18 mouse cellular contexts compared by ENCODE assay signal in genomic region chr14:16439385-16440126, GRCm38 (mm10).
DNase-seq lines count a peak whose midpoint lies in the region; ATAC-seq and TF ChIP-seq lines count a peak whose summit lies in the region.
"Had no signal": no experiment of that assay in that cellular context is flagged by ENCODE, and none has a peak within 500 bp of the region (broad histone marks: within the 10 kb centered on the region; RNA-seq: fewer than 3 reads in every experiment).

No protein-coding gene starts in this region.

- H3K9me3 ChIP-seq in hindbrain, embryonic 11.5 days (ENCODE audit: control insufficient read depth, low read length) = no peaks in the 10 kb centered on the region
- H3K9me3 ChIP-seq in hindbrain, postnatal 0 days (ENCODE audit: low read length) = no peaks in the 10 kb centered on the region
- H3K9me3 ChIP-seq in midbrain, embryonic 13.5 days = no peaks in the 10 kb centered on the region
- H3K9me3 ChIP-seq in midbrain, postnatal 0 days (ENCODE audit: low read length) = no peaks in the 10 kb centered on the region
- H3K9me3 ChIP-seq in forebrain, postnatal 0 days (ENCODE audit: low read length) = no peaks in the 10 kb centered on the region
- no peaks in the 10 kb centered on the region for H3K9me3 ChIP-seq in neural tube, embryonic 14.5 days (ENCODE audit: control insufficient read depth, low read length)
- H3K9me3 ChIP-seq: embryonic facial prominence, embryonic 12.5 days had no signal

- no peaks in the 10 kb centered on the region for H3K4me1 ChIP-seq in hindbrain, embryonic 11.5 days (replicated peaks; ENCODE audit: control insufficient read depth, insufficient read depth, low read length)
- H3K4me1 ChIP-seq in hindbrain, postnatal 0 days (ENCODE audit: insufficient read depth, low read length) = no peaks in the 10 kb centered on the region
- H3K4me1 ChIP-seq in midbrain, embryonic 13.5 days (replicated peaks) = peaks cover 8% of the 10 kb centered on the region; the same call in 1 of the 2 replicates
- H3K4me1 ChIP-seq in midbrain, postnatal 0 days (ENCODE audit: insufficient read depth, low read length) = no peaks in the 10 kb centered on the region
- no peaks in the 10 kb centered on the region for H3K4me1 ChIP-seq in forebrain, postnatal 0 days (ENCODE audit: insufficient read depth)
- no peaks in the 10 kb centered on the region; the same call in 1 of the 2 replicates for H3K4me1 ChIP-seq in neural tube, embryonic 14.5 days (ENCODE audit: control insufficient read depth, insufficient read depth, low read length)

- 0 out of 2 replicates have a peak overlapping the region, but pooled peaks have one; percentile 17 for H3K27ac ChIP-seq in hindbrain, embryonic 11.5 days (ENCODE audit: low read depth, low read length)
- no peak overlapping the region for H3K27ac ChIP-seq in hindbrain, postnatal 0 days
- peak overlapping the region; percentile 30; the same call in 1 of the 2 replicates for H3K27ac ChIP-seq in midbrain, embryonic 13.5 days
- H3K27ac ChIP-seq in midbrain, postnatal 0 days (ENCODE audit: low read depth, low read length) = no peak overlapping the region
- H3K27ac ChIP-seq in forebrain, postnatal 0 days (ENCODE audit: low read depth, low read length) = no peak overlapping the region
- 0 out of 2 replicates have a peak overlapping the region, but pooled peaks have one; percentile 35 for H3K27ac ChIP-seq in neural tube, embryonic 14.5 days (ENCODE audit: low read depth, low read length)
- H3K27ac ChIP-seq: embryonic facial prominence, embryonic 12.5 days had no signal

- peak; percentile 44 for ATAC-seq in hindbrain, embryonic 11.5 days (ENCODE audit: low FRiP score)
- ATAC-seq in hindbrain, postnatal 0 days = no peak
- ATAC-seq in midbrain, embryonic 13.5 days = peak; percentile 59
- ATAC-seq in midbrain, postnatal 0 days (ENCODE audit: low FRiP score) = no peak
- 0 out of 2 replicates have a peak, but pooled peaks have one; percentile 16 for ATAC-seq in forebrain, postnatal 0 days
- peak; percentile 63 for ATAC-seq in neural tube, embryonic 14.5 days (ENCODE audit: low read depth)
- ATAC-seq: lung, postnatal 0 days had no signal

- no peak overlapping the region for H3K9ac ChIP-seq in hindbrain, embryonic 11.5 days (ENCODE audit: low read depth, low read length)
- no peak overlapping the region for H3K9ac ChIP-seq in hindbrain, postnatal 0 days (replicated peaks; ENCODE audit: low read length)
- H3K9ac ChIP-seq in midbrain, embryonic 13.5 days (replicated peaks) = no peak overlapping the region
- H3K9ac ChIP-seq in midbrain, postnatal 0 days (replicated peaks; ENCODE audit: low read length, poor library complexity, severe bottlenecking) = no peak overlapping the region
- H3K9ac ChIP-seq in forebrain, postnatal 0 days = no peak overlapping the region
- H3K9ac ChIP-seq in neural tube, embryonic 14.5 days (replicated peaks; ENCODE audit: low read depth, low read length) = no peak overlapping the region
- H3K9ac ChIP-seq: embryonic facial prominence, embryonic 12.5 days had no signal

- no peaks in the 10 kb centered on the region for H3K36me3 ChIP-seq in hindbrain, embryonic 11.5 days (ENCODE audit: control insufficient read depth, insufficient read depth, low read length)
- H3K36me3 ChIP-seq in hindbrain, postnatal 0 days (ENCODE audit: insufficient read depth, low read length) = no peaks in the 10 kb centered on the region; the same call in 1 of the 2 replicates
- H3K36me3 ChIP-seq in midbrain, embryonic 13.5 days = peaks cover 9% of the 10 kb centered on the region
- no peaks in the 10 kb centered on the region; the same call in 1 of the 2 replicates for H3K36me3 ChIP-seq in midbrain, postnatal 0 days (ENCODE audit: insufficient read depth, low read length)
- no peaks in the 10 kb centered on the region for H3K36me3 ChIP-seq in forebrain, postnatal 0 days (ENCODE audit: insufficient read depth)
- H3K36me3 ChIP-seq in neural tube, embryonic 14.5 days (ENCODE audit: control insufficient read depth, insufficient read depth, low read length) = no peaks in the 10 kb centered on the region

- 82% methylated on average over 6 of the region's 6 CpGs for WGBS in hindbrain, embryonic 11.5 days
- 58% methylated on average over 6 of the region's 6 CpGs for WGBS in hindbrain, postnatal 0 days
- 70% methylated on average over 6 of the region's 6 CpGs for WGBS in midbrain, embryonic 13.5 days
- WGBS in midbrain, postnatal 0 days = 76% methylated on average over 6 of the region's 6 CpGs
- 61% methylated on average over 6 of the region's 6 CpGs for WGBS in forebrain, postnatal 0 days
- WGBS in neural tube, embryonic 14.5 days = 30% methylated on average over 6 of the region's 6 CpGs

- H3K4me3 ChIP-seq in hindbrain, embryonic 11.5 days (ENCODE audit: low read depth, low read length) = no peak overlapping the region
- H3K4me3 ChIP-seq in hindbrain, postnatal 0 days (ENCODE audit: low read length) = no peak overlapping the region
- no peak overlapping the region for H3K4me3 ChIP-seq in midbrain, embryonic 13.5 days (replicated peaks)
- no peak overlapping the region for H3K4me3 ChIP-seq in midbrain, postnatal 0 days (ENCODE audit: low read depth, low read length)
- no peak overlapping the region for H3K4me3 ChIP-seq in forebrain, postnatal 0 days (ENCODE audit: low read depth, low read length)
- no peak overlapping the region for H3K4me3 ChIP-seq in neural tube, embryonic 14.5 days (ENCODE audit: low read depth, low read length)
- H3K4me3 ChIP-seq: embryonic facial prominence, embryonic 12.5 days had no signal

- H3K4me2 ChIP-seq in hindbrain, embryonic 11.5 days (replicated peaks; ENCODE audit: low read depth, low read length) = no peak overlapping the region
- no peak overlapping the region for H3K4me2 ChIP-seq in hindbrain, postnatal 0 days (ENCODE audit: low read depth, low read length)
- no peak overlapping the region for H3K4me2 ChIP-seq in midbrain, embryonic 13.5 days (replicated peaks)
- no peak overlapping the region for H3K4me2 ChIP-seq in midbrain, postnatal 0 days (ENCODE audit: low read depth, low read length, poor library complexity, severe bottlenecking)
- H3K4me2 ChIP-seq in forebrain, postnatal 0 days (ENCODE audit: low read depth) = no peak overlapping the region
- H3K4me2 ChIP-seq in neural tube, embryonic 14.5 days (ENCODE audit: low read depth, low read length) = no peak overlapping the region
- H3K4me2 ChIP-seq: embryonic facial prominence, embryonic 12.5 days; heart, embryonic 11.5 days had no signal

- no peaks in the 10 kb centered on the region for H3K27me3 ChIP-seq in hindbrain, embryonic 11.5 days (ENCODE audit: control insufficient read depth, insufficient read depth, low read length)
- no peaks in the 10 kb centered on the region for H3K27me3 ChIP-seq in hindbrain, postnatal 0 days (ENCODE audit: insufficient read depth, low read length)
- no peaks in the 10 kb centered on the region for H3K27me3 ChIP-seq in midbrain, embryonic 13.5 days
- no peaks in the 10 kb centered on the region for H3K27me3 ChIP-seq in midbrain, postnatal 0 days (ENCODE audit: insufficient read depth, low read length)
- no peaks in the 10 kb centered on the region for H3K27me3 ChIP-seq in forebrain, postnatal 0 days (ENCODE audit: insufficient read depth, low read length)
- no peaks in the 10 kb centered on the region for H3K27me3 ChIP-seq in neural tube, embryonic 14.5 days (ENCODE audit: control insufficient read depth, insufficient read depth, low read length)
- H3K27me3 ChIP-seq: embryonic facial prominence, embryonic 12.5 days had no signal

- no peak for TF ChIP-seq CTCF in hindbrain, postnatal 0 days (IDR thresholded peaks at IDR 0.05; ENCODE audit: low read depth)
- no peak for TF ChIP-seq CTCF in midbrain, postnatal 0 days (IDR thresholded peaks at IDR 0.05)
- no peak for TF ChIP-seq CTCF in forebrain, postnatal 0 days (IDR thresholded peaks at IDR 0.05; ENCODE audit: low read depth)

- DNase-seq in hindbrain, embryonic 11.5 days (ENCODE audit: low spot score) = no peak
- no peak for DNase-seq in hindbrain, postnatal 0 days (ENCODE audit: low spot score)
- no peak for DNase-seq in midbrain, postnatal 0 days (ENCODE audit: low spot score)
- no peak for DNase-seq in forebrain, postnatal 0 days
- no peak for DNase-seq in testis, postnatal 14 days (ENCODE audit: low spot score)
- DNase-seq: adrenal gland, adult 8-10 months; cerebellum, adult 9-10 months; heart, postnatal 10 days; kidney, adult 9 months; liver; right cerebral cortex, postnatal 25 days; thymus, adult 18-20 months; thymus, postnatal 4 days had no signal

Comparison
In these comparisons a context has a peak if more than half of its experiments do, and no peak if none do; other contexts are left out.
1. ATAC-seq: peak in hindbrain, embryonic 11.5 days (single experiment), midbrain, embryonic 13.5 days (single experiment), forebrain, postnatal 0 days (single experiment) and neural tube, embryonic 14.5 days (single experiment); none in hindbrain, postnatal 0 days (single experiment) and midbrain, postnatal 0 days (single experiment).
2. H3K27ac ChIP-seq: peak in hindbrain, embryonic 11.5 days (single experiment), midbrain, embryonic 13.5 days (single experiment) and neural tube, embryonic 14.5 days (single experiment); none in hindbrain, postnatal 0 days (single experiment), midbrain, postnatal 0 days (single experiment) and forebrain, postnatal 0 days (single experiment).